Mouse (Mus musculus): Measurements from ENCODE around the gene M6pr.

- TF ChIP-seq CTCF (IDR thresholded peaks at IDR 0.05; ENCODE audit: control insufficient read depth, insufficient read depth, insufficient read length) (no peak), MAX (IDR thresholded peaks at IDR 0.05) (no peak), FOSL1 (IDR thresholded peaks at IDR 0.05; ENCODE audit: insufficient read depth, low read length, poor library complexity, severe bottlenecking) (no peak), USF1 (IDR thresholded peaks at IDR 0.05; ENCODE audit: low read depth) (no peak), CEBPB (IDR thresholded peaks at IDR 0.05; ENCODE audit: low read depth) (no peak), MYOD1 (IDR thresholded peaks at IDR 0.05; ENCODE audit: control insufficient read depth, insufficient read length, low read depth) (no peak), MYOG (IDR thresholded peaks at IDR 0.05; ENCODE audit: control insufficient read depth, extremely low read depth, insufficient read length) (no peak)
Observed at GRCm38 (mm10) chr6:122270152-122270551, 38.4 kb upstream of the M6pr start.

All from C2C12 (cell line).